Mouse (Mus musculus) neutrophil, adult 83 days (primary cell): ENCODE data around the gene Vmn1r212. TPM values are rescaled to one million over a fixed set of nuclear protein-coding genes. Genes with fewer than 3 reads are reported as not detected.

Experiments
- total RNA-seq, 2 experiments: library from RNA; stranded (reverse); gene quantifications; one replicate each; pipeline ENCODE4 v1.2.4; 2023

The Vmn1r212 gene
- not detected for total RNA-seq

GRCm38 (mm10) chr13:22884105-22884504 lies at the start of gene Vmn1r212:
Gene Vmn1r212, minus strand, starts transcription at chr13:22884205.

GRCm38 (mm10) chr13:22857461-22857860 lies 26.5 kb downstream of the Vmn1r212 start, which contains the start of gene Vmn1r211:
Gene Vmn1r211, minus strand, starts transcription at chr13:22857561.

Other genes with a start within 250 kb of the Vmn1r212 start
- under 1 TPM in 1 of 2 experiments, not detected in 1; 0.07 TPM for gene Vmn1r207-ps, start 154.6 kb downstream of the Vmn1r212 start, total RNA-seq
- gene Vmn1r208, start 106.8 kb downstream of the Vmn1r212 start, total RNA-seq: not detected
- not detected for gene Vmn1r209, start 74.5 kb downstream of the Vmn1r212 start, total RNA-seq
- gene Vmn1r210, start 52.9 kb downstream of the Vmn1r212 start, total RNA-seq: not detected
- not detected for gene Vmn1r211, start 26.6 kb downstream of the Vmn1r212 start, total RNA-seq
- gene Vmn1r213, start 123.5 kb upstream of the Vmn1r212 start, total RNA-seq: not detected
- gene Vmn1r214, start 146.2 kb upstream of the Vmn1r212 start, total RNA-seq: not detected
- not detected for gene Vmn1r215, start 183.8 kb upstream of the Vmn1r212 start, total RNA-seq
- not detected for gene Vmn1r217, start 234.0 kb upstream of the Vmn1r212 start, total RNA-seq
- not detected for gene Vmn1r218, start 248.9 kb upstream of the Vmn1r212 start, total RNA-seq